Mouse (Mus musculus): ENCODE measurements around the gene Ubald1.

DNA sequence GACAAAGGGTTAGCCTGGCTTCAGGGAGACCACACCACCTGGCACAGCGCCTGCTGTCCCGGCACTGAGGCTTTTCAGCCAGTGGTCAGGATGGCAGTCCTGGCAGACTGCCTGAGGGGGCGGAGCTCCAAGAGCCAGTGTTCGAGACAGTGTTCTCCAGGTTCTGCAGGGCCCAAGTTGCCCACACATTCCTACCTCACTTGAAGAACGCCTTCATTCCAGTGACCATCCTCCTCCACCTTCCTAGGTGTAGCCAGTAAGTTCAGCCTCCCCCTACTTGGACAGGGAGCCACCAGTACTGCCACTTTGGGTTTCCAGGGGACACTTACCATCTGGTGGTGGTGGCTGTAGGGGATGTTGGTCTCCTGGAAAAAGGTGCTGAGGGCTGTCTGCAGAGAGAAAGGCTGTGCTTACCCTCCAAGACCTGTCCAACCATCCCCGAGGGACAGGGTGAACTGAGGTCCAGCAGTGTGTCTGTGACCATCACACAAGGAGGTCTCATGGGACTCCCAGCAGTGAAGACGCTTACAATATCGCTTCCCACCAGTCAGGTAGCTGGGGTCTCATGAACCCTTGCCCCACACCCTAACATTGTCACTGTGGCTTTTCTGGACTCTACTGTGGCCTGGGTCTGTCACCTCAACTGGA is 4.0 kb downstream of the Ubald1 start:
- TF ChIP-seq POLR2A (IDR thresholded peaks at IDR 0.05; ENCODE audit: extremely low read depth, insufficient read depth, low read length) (no peak), CTCF (IDR thresholded peaks at IDR 0.05; ENCODE audit: extremely low read depth, insufficient read depth, low read length) (no peak)

Measured in cortical plate, adult 2 months (tissue).